Mouse (Mus musculus) heart, embryonic 15.5 days (tissue): ENCODE measurements around the gene Slc25a12. TPM values are rescaled to one million over a fixed set of nuclear protein-coding genes. Genes with fewer than 3 reads are reported as not detected.
A peak's percentile ranks its signal among the peaks of the same experiment; 100 is the strongest.

ENCODE experiments used
- ATAC-seq: fragments of 200-750 bp; cut with Nextera tagmentation; replicated peaks from 2 replicates; pipeline ENCODE4 v1.8.0; 2017; ENCODE audit warnings: low read depth, moderate TSS enrichment; ENCODE audit not compliant: insufficient number of reproducible peaks, insufficient read depth, low FRiP score
- H3K27ac ChIP-seq: fragments of 300-500 bp; sonication (generic); 2 replicates; pipeline ENCODE4 v1.5.1; 2015; ENCODE audit warnings: mild to moderate bottlenecking, inconsistent platforms
- H3K27me3 ChIP-seq: fragments of 300-500 bp; sonication (generic); 2 replicates; pipeline ENCODE4 v1.6.1; 2015; ENCODE audit warnings: inconsistent platforms
- H3K36me3 ChIP-seq: fragments of 300-500 bp; sonication (generic); 2 replicates; pipeline ENCODE4 v1.6.1; 2015; ENCODE audit warnings: mild to moderate bottlenecking, inconsistent platforms
- H3K4me1 ChIP-seq: fragments of 300-500 bp; sonication (generic); replicated peaks from 2 replicates; pipeline ENCODE4 v1.6.1; 2015; ENCODE audit warnings: inconsistent platforms
- H3K4me2 ChIP-seq: fragments of 300-500 bp; sonication (generic); 2 replicates; pipeline ENCODE4 v1.6.1; 2015; ENCODE audit warnings: inconsistent platforms, mild to moderate bottlenecking, moderate library complexity
- H3K4me3 ChIP-seq: fragments of 300-500 bp; sonication (generic); 2 replicates; pipeline ENCODE4 v1.5.1; 2015; ENCODE audit warnings: mild to moderate bottlenecking, inconsistent platforms
- H3K9ac ChIP-seq: fragments of 300-500 bp; sonication (generic); 2 replicates; pipeline ENCODE4 v1.6.1; 2015; ENCODE audit warnings: mild to moderate bottlenecking, inconsistent platforms
- H3K9me3 ChIP-seq: fragments of 300-500 bp; sonication (generic); replicated peaks from 2 replicates; pipeline ENCODE4 v1.6.1; 2016; ENCODE audit warnings: inconsistent platforms
- WGBS: fragments of 180-500 bp; shearing (Covaris S2); methylation state at CpG from one replicate; pipeline ENCODE4 v1.1.7; 2015; ENCODE audit warnings: mixed read lengths; 5-methylcytosine and 5-hydroxymethylcytosine counted together
- polyA plus RNA-seq: library from polyadenylated mRNA; unstranded; fragments of >200 nt; fragmentation: Nextera tagmentation; extraction: Ambion mirVana; gene quantifications from 2 replicates; pipeline ENCODE4 v1.2.1, GENCODE M21; 2015

The Slc25a12 gene
- polyA plus RNA-seq, 1 experiment from 2014 or later = 107 TPM

GRCm38 (mm10) chr2:71278791-71279775 is 88.5 kb downstream of the Slc25a12 start:
- Histone ChIP-seq H3K9ac (no peak overlapping the region), H3K4me3 (no peak overlapping the region), H3K27me3 (no peaks in the 10 kb centered on the region), H3K4me1 (no peaks in the 10 kb centered on the region), H3K4me2 (no peak overlapping the region), H3K9me3 (no peaks in the 10 kb centered on the region), H3K36me3 (peaks cover 52% of the 10 kb centered on the region), H3K27ac (no peak overlapping the region)
- WGBS = 73% methylated on average over 23 of the region's 23 CpGs
- no peak for ATAC-seq

- Histone ChIP-seq H3K27ac (no peak overlapping the region), H3K4me3 (no peak overlapping the region), H3K4me2 (no peak overlapping the region), H3K27me3 (no peaks in the 10 kb centered on the region), H3K36me3 (peaks cover 36% of the 10 kb centered on the region), H3K9me3 (no peaks in the 10 kb centered on the region), H3K9ac (no peak overlapping the region), H3K4me1 (peaks cover 5% of the 10 kb centered on the region; the same call in 1 of the 2 replicates)
- 77% methylated on average over 7 of the region's 7 CpGs for WGBS
- no peak for ATAC-seq
Measured at GRCm38 (mm10) chr2:71275734-71276133, 91.8 kb downstream of the Slc25a12 start.

- H3K36me3 ChIP-seq = peaks cover 29% of the 10 kb centered on the region
- H3K9me3 ChIP-seq = no peaks in the 10 kb centered on the region
- H3K27me3 ChIP-seq = no peaks in the 10 kb centered on the region
- peak overlapping the region; percentile 24; the same call in 1 of the 2 replicates for H3K4me3 ChIP-seq
- no peak for ATAC-seq
- peak overlapping the region; percentile 56 for H3K27ac ChIP-seq
- H3K9ac ChIP-seq = no peak overlapping the region
- WGBS = 56% methylated on average over 23 of the region's 23 CpGs
- peak overlapping the region; percentile 13 for H3K4me2 ChIP-seq
- peaks cover 5% of the 10 kb centered on the region; the same call in 1 of the 2 replicates for H3K4me1 ChIP-seq
Measured at GRCm38 (mm10) chr2:71273955-71274679, 93.4 kb downstream of the Slc25a12 start.

GRCm38 (mm10) chr2:71270085-71270484 is 97.5 kb downstream of the Slc25a12 start:
- no peaks in the 10 kb centered on the region for H3K27me3 ChIP-seq
- H3K4me2 ChIP-seq = no peak overlapping the region
- no peak for ATAC-seq
- H3K36me3 ChIP-seq = peaks cover 20% of the 10 kb centered on the region
- no peak overlapping the region for H3K9ac ChIP-seq
- H3K27ac ChIP-seq = no peak overlapping the region
- WGBS = 58% methylated on average over 4 of the region's 4 CpGs
- no peaks in the 10 kb centered on the region for H3K9me3 ChIP-seq
- no peak overlapping the region for H3K4me3 ChIP-seq
- peaks cover 5% of the 10 kb centered on the region; the same call in 1 of the 2 replicates for H3K4me1 ChIP-seq

GRCm38 (mm10) chr2:71269332-71269731 is 98.2 kb downstream of the Slc25a12 start:
- Histone ChIP-seq H3K4me1 (peaks cover 5% of the 10 kb centered on the region; the same call in 1 of the 2 replicates), H3K9me3 (no peaks in the 10 kb centered on the region), H3K36me3 (peaks cover 24% of the 10 kb centered on the region), H3K4me3 (no peak overlapping the region), H3K27me3 (no peaks in the 10 kb centered on the region), H3K27ac (no peak overlapping the region), H3K4me2 (no peak overlapping the region), H3K9ac (no peak overlapping the region)
- WGBS = 27% methylated on average over 1 of the region's 1 CpGs
- no peak for ATAC-seq

- Histone ChIP-seq H3K4me3 (no peak overlapping the region), H3K27ac (no peak overlapping the region), H3K9me3 (no peaks in the 10 kb centered on the region), H3K36me3 (peaks cover 26% of the 10 kb centered on the region), H3K27me3 (no peaks in the 10 kb centered on the region), H3K4me1 (peaks cover 1% of the 10 kb centered on the region; the same call in 1 of the 2 replicates), H3K9ac (no peak overlapping the region), H3K4me2 (no peak overlapping the region)
- 88% methylated on average over 8 of the region's 8 CpGs for WGBS
- ATAC-seq = no peak
Measured at GRCm38 (mm10) chr2:71268691-71269090, 98.9 kb downstream of the Slc25a12 start.

GRCm38 (mm10) chr2:71264585-71264984 is 103.0 kb downstream of the Slc25a12 start:
- ATAC-seq = no peak
- Histone ChIP-seq H3K9ac (no peak overlapping the region), H3K4me1 (no peaks in the 10 kb centered on the region), H3K9me3 (no peaks in the 10 kb centered on the region), H3K27ac (no peak overlapping the region), H3K36me3 (peaks cover 55% of the 10 kb centered on the region), H3K4me3 (no peak overlapping the region), H3K4me2 (no peak overlapping the region), H3K27me3 (no peaks in the 10 kb centered on the region)
- WGBS = 89% methylated on average over 20 of the region's 20 CpGs

GRCm38 (mm10) chr2:71256581-71256980 is 111.0 kb downstream of the Slc25a12 start:
- Histone ChIP-seq H3K9me3 (no peaks in the 10 kb centered on the region), H3K4me3 (no peak overlapping the region), H3K9ac (no peak overlapping the region), H3K36me3 (peaks cover 66% of the 10 kb centered on the region), H3K27me3 (no peaks in the 10 kb centered on the region), H3K27ac (no peak overlapping the region), H3K4me1 (no peaks in the 10 kb centered on the region), H3K4me2 (no peak overlapping the region)
- no peak for ATAC-seq
- 90% methylated on average over 7 of the region's 7 CpGs for WGBS

- no peaks in the 10 kb centered on the region for H3K27me3 ChIP-seq
- H3K36me3 ChIP-seq = peaks cover 70% of the 10 kb centered on the region
- no peak for ATAC-seq
- H3K4me2 ChIP-seq = no peak overlapping the region
- WGBS = 65% methylated on average over 4 of the region's 4 CpGs
- H3K9ac ChIP-seq = no peak overlapping the region
- no peaks in the 10 kb centered on the region for H3K4me1 ChIP-seq
- H3K4me3 ChIP-seq = no peak overlapping the region
- no peaks in the 10 kb centered on the region for H3K9me3 ChIP-seq
- no peak overlapping the region for H3K27ac ChIP-seq
Measured at GRCm38 (mm10) chr2:71254836-71255235, 112.7 kb downstream of the Slc25a12 start.

- no peak overlapping the region for H3K4me3 ChIP-seq
- 77% methylated on average over 5 of the region's 5 CpGs for WGBS
- no peaks in the 10 kb centered on the region for H3K9me3 ChIP-seq
- no peaks in the 10 kb centered on the region for H3K4me1 ChIP-seq
- H3K36me3 ChIP-seq = peaks cover 48% of the 10 kb centered on the region
- H3K27ac ChIP-seq = no peak overlapping the region
- ATAC-seq = no peak
- H3K9ac ChIP-seq = no peak overlapping the region
- H3K27me3 ChIP-seq = no peaks in the 10 kb centered on the region
- H3K4me2 ChIP-seq = no peak overlapping the region
Measured at GRCm38 (mm10) chr2:71250841-71251240, 116.7 kb downstream of the Slc25a12 start.

GRCm38 (mm10) chr2:71248071-71248470 is 119.5 kb downstream of the Slc25a12 start:
- WGBS = 52% methylated on average over 3 of the region's 3 CpGs
- Histone ChIP-seq H3K9ac (no peak overlapping the region), H3K4me2 (no peak overlapping the region), H3K27ac (no peak overlapping the region), H3K9me3 (no peaks in the 10 kb centered on the region), H3K4me1 (no peaks in the 10 kb centered on the region), H3K36me3 (peaks cover 41% of the 10 kb centered on the region), H3K4me3 (no peak overlapping the region), H3K27me3 (no peaks in the 10 kb centered on the region)
- ATAC-seq = no peak
